Mouse (Mus musculus) ES-Bruce4 (cell line): Measurements from ENCODE around the gene Rab14. TPM values are rescaled to one million over a fixed set of nuclear protein-coding genes. Genes with fewer than 3 reads are reported as not detected.

Source experiments
- H3K27ac ChIP-seq: 2 replicates; pipeline ENCODE4 v1.5.1; 2012; ENCODE audit warnings: low read length, inconsistent platforms; ENCODE audit not compliant: insufficient read depth
- H3K27me3 ChIP-seq: 2 replicates; pipeline ENCODE4 v1.6.1; 2012; ENCODE audit warnings: mild to moderate bottlenecking, low read length, inconsistent platforms; ENCODE audit not compliant: control insufficient read depth, poor library complexity, insufficient read depth, severe bottlenecking
- H3K36me3 ChIP-seq: 2 replicates; pipeline ENCODE4 v1.6.1; 2012; ENCODE audit warnings: inconsistent platforms, mild to moderate bottlenecking, low read length, moderate library complexity; ENCODE audit not compliant: control insufficient read depth, poor library complexity, insufficient read depth, severe bottlenecking
- H3K4me1 ChIP-seq: one replicate; pipeline ENCODE4 v1.8.1; 2011; ENCODE audit warnings: low read length; ENCODE audit not compliant: control insufficient read depth, insufficient read depth
- H3K4me3 ChIP-seq: 2 replicates; pipeline ENCODE4 v1.5.1; 2011; ENCODE audit warnings: low read depth, mild to moderate bottlenecking, low read length
- H3K9ac ChIP-seq: 2 replicates; pipeline ENCODE4 v1.6.1; 2012; ENCODE audit warnings: low read depth, mild to moderate bottlenecking, inconsistent platforms; ENCODE audit not compliant: poor library complexity, severe bottlenecking
- H3K9me3 ChIP-seq: replicated peaks from 2 replicates; pipeline ENCODE4 v1.6.1; 2012; ENCODE audit warnings: mild to moderate bottlenecking, low read length, inconsistent platforms; ENCODE audit not compliant: control insufficient read depth, poor library complexity, insufficient read depth, severe bottlenecking
- CTCF ChIP-seq: IDR thresholded peaks from one replicate; pipeline ENCODE4 v1.8.1; 2011; ENCODE audit warnings: low read depth, low read length
- EP300 ChIP-seq: IDR thresholded peaks from 2 replicates; pipeline ENCODE4 v1.6.1; 2011; ENCODE audit warnings: low read depth, low read length; ENCODE audit not compliant: insufficient read depth
- POLR2A ChIP-seq: IDR thresholded peaks from one replicate; pipeline ENCODE4 v1.8.1; 2011; ENCODE audit warnings: low read length; ENCODE audit not compliant: insufficient read depth
- polyA plus RNA-seq: library from polyadenylated mRNA; stranded (reverse); fragments of >200 nt; gene quantifications from 2 replicates; pipeline ENCODE4 v1.2.4, GENCODE M21; 2011; ENCODE audit warnings: low read depth; ENCODE audit not compliant: missing spikeins, insufficient read depth, insufficient read length

Rab14 gene
- polyA plus RNA-seq, 1 experiment: 103 TPM

GRCm38 (mm10) chr2:35195626-35196544 lies 5.0 kb downstream of the Rab14 start:
- H3K36me3 ChIP-seq: no peaks in the 10 kb centered on the region; the same call in none of the 2 replicates
- H3K27ac ChIP-seq: no peak overlapping the region
- no peak overlapping the region for H3K9ac ChIP-seq
- H3K27me3 ChIP-seq: no peaks in the 10 kb centered on the region
- H3K4me3 ChIP-seq: no peak overlapping the region
- H3K9me3 ChIP-seq: no peaks in the 10 kb centered on the region
- no peaks in the 10 kb centered on the region for H3K4me1 ChIP-seq
- TF ChIP-seq EP300 (no peak), POLR2A (no peak), CTCF (no peak)

GRCm38 (mm10) chr2:35193976-35194375 lies 6.9 kb downstream of the Rab14 start:
- Histone ChIP-seq H3K9ac (no peak overlapping the region), H3K27ac (no peak overlapping the region), H3K36me3 (peaks cover 10% of the 10 kb centered on the region), H3K4me3 (no peak overlapping the region), H3K27me3 (no peaks in the 10 kb centered on the region), H3K9me3 (no peaks in the 10 kb centered on the region), H3K4me1 (no peaks in the 10 kb centered on the region)
- TF ChIP-seq EP300 (no peak), CTCF (no peak), POLR2A (no peak)

DNA sequence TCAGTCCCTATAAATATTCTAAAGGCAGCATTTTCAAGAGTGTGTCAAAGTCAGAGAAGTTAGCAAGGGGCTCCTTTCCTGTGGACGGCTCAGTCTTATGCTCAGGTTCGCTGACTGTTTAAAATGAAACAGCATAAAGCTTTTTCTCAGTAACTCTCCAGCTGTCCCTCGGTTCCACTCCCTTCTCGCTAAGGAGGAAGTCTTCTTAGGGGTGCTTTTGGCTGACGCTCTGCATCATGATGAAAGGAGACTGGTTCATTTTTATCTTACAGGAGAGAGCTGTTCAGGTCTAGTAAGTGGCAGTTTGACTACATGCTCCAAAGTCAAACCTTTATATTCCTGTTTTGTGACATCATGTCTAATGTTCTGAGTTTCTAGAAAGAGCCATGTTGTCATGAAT lies 12.0 kb downstream of the Rab14 start:
- TF ChIP-seq POLR2A (no peak), CTCF (no peak), EP300 (no peak)
- Histone ChIP-seq H3K27me3 (no peaks in the 10 kb centered on the region), H3K36me3 (peaks cover 18% of the 10 kb centered on the region), H3K9me3 (no peaks in the 10 kb centered on the region), H3K27ac (no peak overlapping the region), H3K4me3 (no peak overlapping the region), H3K9ac (no peak overlapping the region), H3K4me1 (no peaks in the 10 kb centered on the region)

DNA sequence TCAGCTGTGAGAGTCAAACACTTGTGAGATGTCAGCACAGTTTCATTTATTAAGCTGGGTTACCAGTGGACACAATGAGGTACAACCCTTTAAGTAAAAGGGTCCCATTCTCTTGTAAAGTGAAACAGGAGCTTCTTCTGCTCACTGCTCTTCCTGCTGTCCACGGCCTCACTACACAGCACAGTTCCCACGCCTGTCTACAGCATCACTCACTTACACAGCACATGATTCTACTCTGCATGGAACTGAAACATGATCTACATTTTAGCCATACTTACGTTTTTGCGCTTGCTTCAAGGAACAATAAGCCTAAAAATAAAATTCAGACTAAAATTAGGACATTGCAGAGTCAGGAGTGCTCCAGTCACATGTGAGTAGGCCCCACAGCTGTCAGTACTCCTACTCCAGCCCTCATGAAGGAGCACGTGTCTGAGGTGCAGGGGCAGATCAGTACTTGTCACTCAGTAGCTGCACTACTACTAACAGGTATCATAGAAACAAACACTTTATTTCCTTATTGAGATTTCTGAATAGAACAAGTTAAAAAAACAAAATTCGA lies 17.7 kb downstream of the Rab14 start:
- TF ChIP-seq POLR2A (no peak), EP300 (no peak), CTCF (no peak)
- no peaks in the 10 kb centered on the region for H3K4me1 ChIP-seq
- no peak overlapping the region for H3K27ac ChIP-seq
- H3K4me3 ChIP-seq: no peak overlapping the region
- no peaks in the 10 kb centered on the region for H3K9me3 ChIP-seq
- peaks cover 36% of the 10 kb centered on the region for H3K36me3 ChIP-seq
- no peak overlapping the region for H3K9ac ChIP-seq
- no peaks in the 10 kb centered on the region for H3K27me3 ChIP-seq

DNA sequence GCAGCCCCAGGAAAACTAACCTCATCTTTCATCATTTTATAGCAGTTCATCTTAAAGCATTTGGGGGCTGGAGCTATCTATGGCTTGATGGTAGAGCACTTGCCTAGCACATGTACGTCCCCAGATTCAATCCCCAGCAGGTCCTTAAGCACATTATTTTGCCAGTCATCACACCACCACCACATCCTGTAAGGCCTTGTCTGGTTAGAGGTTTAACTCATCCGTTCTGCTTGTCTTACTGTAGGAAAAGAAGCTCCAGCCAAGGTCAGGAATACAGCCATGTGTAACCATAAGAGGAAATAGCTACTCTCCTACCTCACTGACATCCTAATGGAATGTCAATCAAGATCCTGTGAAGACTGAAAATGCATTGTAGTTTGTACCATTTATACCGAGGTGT lies 22.8 kb downstream of the Rab14 start:
- H3K9me3 ChIP-seq: no peaks in the 10 kb centered on the region
- H3K4me1 ChIP-seq: no peaks in the 10 kb centered on the region
- no peaks in the 10 kb centered on the region for H3K27me3 ChIP-seq
- no peak overlapping the region for H3K4me3 ChIP-seq
- no peak overlapping the region for H3K9ac ChIP-seq
- no peak overlapping the region for H3K27ac ChIP-seq
- no peak for TF ChIP-seq POLR2A
- TF ChIP-seq CTCF: no peak
- TF ChIP-seq EP300: no peak
- peaks cover 40% of the 10 kb centered on the region for H3K36me3 ChIP-seq
